Comparison of ENCODE assay signal across 10 mouse cellular contexts in the genomic region with DNA sequence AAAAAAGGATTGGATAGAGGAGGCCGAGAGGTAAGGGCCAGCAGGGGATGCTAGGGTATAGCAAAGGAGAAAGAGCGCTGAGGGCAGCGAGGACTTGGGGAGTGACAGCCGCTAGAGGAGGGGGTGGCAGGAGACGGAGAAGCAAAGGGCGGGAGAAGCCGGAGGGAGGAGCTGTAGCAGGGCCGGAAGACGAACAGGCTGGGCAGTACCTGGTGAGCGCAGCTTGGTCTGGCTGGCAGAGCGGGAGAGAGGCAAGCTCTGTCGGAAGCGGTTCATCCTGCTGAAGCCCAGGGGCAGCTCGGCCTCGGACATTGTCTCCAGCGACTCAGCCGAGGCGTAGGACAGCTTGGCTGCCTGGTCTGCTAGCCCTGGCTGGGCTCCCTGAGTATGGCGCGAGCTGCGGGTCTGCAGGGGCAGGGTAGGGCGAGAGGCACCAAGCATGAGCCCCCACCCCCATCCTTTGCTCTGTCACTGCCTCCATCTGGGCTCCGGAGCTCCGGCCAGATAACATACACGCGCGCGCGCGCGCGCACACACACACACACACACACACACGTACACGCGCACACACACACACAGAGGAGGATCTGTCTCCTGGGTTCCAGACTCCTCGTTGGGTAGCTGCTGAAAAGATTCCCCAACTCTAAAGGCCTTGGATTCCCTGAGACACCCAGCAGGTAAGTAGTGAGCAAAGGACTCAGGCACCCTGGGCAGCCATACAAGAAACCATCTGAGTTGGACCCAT. TPM values are rescaled to one million over a fixed set of nuclear protein-coding genes. Genes with fewer than 3 reads are reported as not detected.
DNase-seq lines count a peak whose midpoint lies in the region; ATAC-seq and TF ChIP-seq lines count a peak whose summit lies in the region.
"Had no signal": no experiment of that assay in that cellular context is flagged by ENCODE, and none has a peak within 500 bp of the region (broad histone marks: within the 10 kb centered on the region; RNA-seq: fewer than 3 reads in every experiment).

No protein-coding gene starts in this region.

- no peaks in the 10 kb centered on the region for H3K36me3 ChIP-seq in heart, embryonic 11.5 days (ENCODE audit: control insufficient read depth, insufficient read depth, low read length)
- 0 out of 2 replicates have a peak, but pooled peaks cover 6% of the 10 kb centered on the region for H3K36me3 ChIP-seq in hindbrain, postnatal 0 days (ENCODE audit: insufficient read depth, low read length)
- peaks cover 34% of the 10 kb centered on the region for H3K36me3 ChIP-seq in midbrain, embryonic 13.5 days
- H3K36me3 ChIP-seq: G1E had no signal

- WGBS in heart, embryonic 11.5 days (ENCODE audit: insufficient replicate concordance) = under 1% methylated on average over 36 of the region's 36 CpGs
- WGBS in hindbrain, postnatal 0 days = 12% methylated on average over 32 of the region's 36 CpGs
- WGBS in midbrain, embryonic 13.5 days = under 1% methylated on average over 34 of the region's 36 CpGs

- H3K27ac ChIP-seq in heart, embryonic 11.5 days (ENCODE audit: low read depth, low read length) = no peak overlapping the region
- H3K27ac ChIP-seq in hindbrain, postnatal 0 days = peak overlapping the region; percentile 79
- H3K27ac ChIP-seq in midbrain, embryonic 13.5 days = no peak overlapping the region

- H3K9ac ChIP-seq in heart, embryonic 11.5 days (ENCODE audit: low read depth, low read length) = peak overlapping the region; percentile 58
- peak overlapping the region; percentile 52 for H3K9ac ChIP-seq in hindbrain, postnatal 0 days (replicated peaks; ENCODE audit: low read length)
- peak overlapping the region; percentile 48 for H3K9ac ChIP-seq in midbrain, embryonic 13.5 days (replicated peaks)

- peaks cover 32% of the 10 kb centered on the region for H3K4me1 ChIP-seq in heart, embryonic 11.5 days (ENCODE audit: control insufficient read depth, insufficient read depth, low read length)
- H3K4me1 ChIP-seq in hindbrain, postnatal 0 days (ENCODE audit: insufficient read depth, low read length) = peaks cover 23% of the 10 kb centered on the region
- H3K4me1 ChIP-seq in midbrain, embryonic 13.5 days (replicated peaks) = peaks cover 66% of the 10 kb centered on the region

- peaks cover 82% of the 10 kb centered on the region for H3K27me3 ChIP-seq in heart, embryonic 11.5 days (ENCODE audit: control insufficient read depth, insufficient read depth, low read length)
- H3K27me3 ChIP-seq in hindbrain, postnatal 0 days (ENCODE audit: insufficient read depth, low read length) = peaks cover 4% of the 10 kb centered on the region; the same call in 1 of the 2 replicates
- H3K27me3 ChIP-seq in midbrain, embryonic 13.5 days = peaks cover 70% of the 10 kb centered on the region

- DNase-seq in heart, adult 9 months (ENCODE audit: low spot score in 2 of 2) = no peak
- DNase-seq in ES-CJ7 (ENCODE audit: low read depth, low spot score) = peak; percentile 52
- peak; percentile 74 for DNase-seq in embryo, embryonic 10.5 days (ENCODE audit: low spot score)
- peak; percentile 74 for DNase-seq in hindbrain, postnatal 0 days (ENCODE audit: low spot score)
- no peak for DNase-seq in urinary bladder, postnatal 10 days (ENCODE audit: low spot score)
- no peak for DNase-seq in adrenal gland, adult 18-20 months (ENCODE audit: low spot score in 2 of 2)

- ATAC-seq in heart, embryonic 11.5 days (replicated peaks; ENCODE audit: insufficient number of reproducible peaks, low FRiP score, low TSS enrichment) = 0 out of 2 replicates have a peak, but pooled peaks have one; percentile 32
- ATAC-seq in hindbrain, postnatal 0 days = peak; percentile 58
- ATAC-seq in midbrain, embryonic 13.5 days = 0 out of 2 replicates have a peak, but pooled peaks have one; percentile 12

- TF ChIP-seq CTCF in hindbrain, postnatal 0 days (IDR thresholded peaks at IDR 0.05; ENCODE audit: low read depth) = peak; percentile 58

- H3K4me3 ChIP-seq in heart, embryonic 11.5 days (ENCODE audit: low read depth, low read length) = peak overlapping the region; percentile 51
- peak overlapping the region; percentile 31 for H3K4me3 ChIP-seq in hindbrain, postnatal 0 days (ENCODE audit: low read length)
- H3K4me3 ChIP-seq in midbrain, embryonic 13.5 days (replicated peaks) = peak overlapping the region; percentile 26

- H3K4me2 ChIP-seq in heart, embryonic 11.5 days = peak overlapping the region; percentile 83
- H3K4me2 ChIP-seq in hindbrain, postnatal 0 days (ENCODE audit: low read depth, low read length) = peak overlapping the region; percentile 55
- H3K4me2 ChIP-seq in midbrain, embryonic 13.5 days (replicated peaks) = peak overlapping the region; percentile 51

- H3K9me3 ChIP-seq in heart, embryonic 11.5 days (replicated peaks; ENCODE audit: control insufficient read depth, low read length) = no peaks in the 10 kb centered on the region
- H3K9me3 ChIP-seq in hindbrain, postnatal 0 days (ENCODE audit: low read length) = no peaks in the 10 kb centered on the region
- H3K9me3 ChIP-seq in midbrain, embryonic 13.5 days = no peaks in the 10 kb centered on the region

RNA-seq across cellular contexts. Expression of gene 4933428G20Rik, which starts 36.9 kb away (rescaled TPM):
- polyA plus RNA-seq in heart, embryonic 11.5 days (2014; fragmentation: Nextera tagmentation; extraction: Ambion mirVana) = 0.11 TPM in 1 of 2 replicates, not detected in the other
- total RNA-seq in hindbrain, postnatal 0 days (2014; rRNA removed) = 0.43 TPM in 1 of 2 replicates, not detected in the other
- 0.48 and 1.1 TPM in 2 replicates for polyA plus RNA-seq in hindbrain, postnatal 0 days (2015; fragmentation: Nextera tagmentation; extraction: Ambion mirVana)
- polyA plus RNA-seq in midbrain, embryonic 13.5 days (2015; fragmentation: Nextera tagmentation; extraction: Ambion mirVana) = 0.88 and 1.2 TPM in 2 replicates
- total RNA-seq in adrenal gland, adult 18-20 months (2021) = under 1 TPM; 0.19 to 0.20 TPM
- total RNA-seq: G1E; layer of hippocampus, postnatal 36 days had no signal
- polyA plus RNA-seq: G1E had no signal

RNA-seq across cellular contexts. Expression of gene Srcin1, which starts 39.0 kb away (rescaled TPM):
- polyA plus RNA-seq in heart, embryonic 11.5 days (2014; fragmentation: Nextera tagmentation; extraction: Ambion mirVana) = 0.06 and 0.23 TPM in 2 replicates
- total RNA-seq in hindbrain, postnatal 0 days (2014; rRNA removed) = 104 and 141 TPM in 2 replicates
- polyA plus RNA-seq in hindbrain, postnatal 0 days (2015; fragmentation: Nextera tagmentation; extraction: Ambion mirVana) = 14.3 and 14.7 TPM in 2 replicates
- 7.0 and 8.5 TPM in 2 replicates for polyA plus RNA-seq in midbrain, embryonic 13.5 days (2015; fragmentation: Nextera tagmentation; extraction: Ambion mirVana)
- 10 to 100 TPM; 11.4 to 12.3 TPM for total RNA-seq in adrenal gland, adult 18-20 months (2021)

Comparison
In these comparisons a context has a peak if more than half of its experiments do, and no peak if none do; other contexts are left out.
1. DNase-seq: peak in ES-CJ7 (single experiment), embryo, embryonic 10.5 days (single experiment) and hindbrain, postnatal 0 days (single experiment); none in heart, adult 9 months (0 of 2), urinary bladder, postnatal 10 days (single experiment) and adrenal gland, adult 18-20 months (0 of 2).
2. Peak in every context shown above with its lines, with median percentiles within 50 percentile points of each other: ATAC-seq, H3K4me2 ChIP-seq, H3K4me3 ChIP-seq and H3K9ac ChIP-seq.